Mouse (Mus musculus): Measurements from ENCODE around the gene Mbd3l1. TPM values are rescaled to one million over a fixed set of nuclear protein-coding genes. Genes with fewer than 3 reads are reported as not detected.

The Mbd3l1 gene
- polyA plus RNA-seq, 1 experiment from 2014 or later: not detected

GRCm38 (mm10) chr9:18508098-18508497, 29.9 kb downstream of the Mbd3l1 start:
- Histone ChIP-seq H3K9me3 (ENCODE audit: low read depth, low read length) (no peaks in the 10 kb centered on the region), H3K4me1 (ENCODE audit: insufficient read depth) (no peaks in the 10 kb centered on the region), H3K27ac (ENCODE audit: low read depth) (no peak overlapping the region), H3K9ac (no peak overlapping the region), H3K36me3 (ENCODE audit: insufficient read depth) (no peaks in the 10 kb centered on the region), H3K4me3 (ENCODE audit: low read depth, low read length) (no peak overlapping the region), H3K27me3 (ENCODE audit: insufficient read depth, low read length) (no peaks in the 10 kb centered on the region), H3K4me2 (no peak overlapping the region)
- ATAC-seq (ENCODE audit: insufficient read depth) (no peak), DNase-seq (peak; percentile 3)
- no peak for TF ChIP-seq CTCF (IDR thresholded peaks at IDR 0.05; ENCODE audit: low read depth)
- WGBS: 51% methylated on average over 2 of the region's 2 CpGs

Small RNA genes lying within 50 kb of the gene (microRNA-seq; reads per million reads assigned to microRNA genes)
- gene Gm22854 (ENCODE audit: borderline number of aligned reads): not detected

Other genes starting within 250 kb of the Mbd3l1 start
- gene Chordc1, start 186.2 kb upstream of the Mbd3l1 start, polyA plus RNA-seq (2014; fragmentation: Nextera tagmentation; extraction: Ambion mirVana): 109 and 113 TPM in 2 replicates
- 5.9 and 7.1 TPM in 2 replicates for gene Naalad2, start 75.4 kb upstream of the Mbd3l1 start, polyA plus RNA-seq (2014; fragmentation: Nextera tagmentation; extraction: Ambion mirVana)
- gene Ubtfl1, start 73.9 kb upstream of the Mbd3l1 start, polyA plus RNA-seq (2014; fragmentation: Nextera tagmentation; extraction: Ambion mirVana): not detected in 2 replicates
- not detected in 2 replicates for gene Mbd3l2, start 47.7 kb upstream of the Mbd3l1 start, polyA plus RNA-seq (2014; fragmentation: Nextera tagmentation; extraction: Ambion mirVana)
- 7.0 and 8.0 TPM in 2 replicates for gene Zfp558, start 91 bp upstream of the Mbd3l1 start, polyA plus RNA-seq (2014; fragmentation: Nextera tagmentation; extraction: Ambion mirVana)
- gene Muc16, start 196.2 kb downstream of the Mbd3l1 start, polyA plus RNA-seq (2014; fragmentation: Nextera tagmentation; extraction: Ambion mirVana): 1.4 and 1.7 TPM in 2 replicates

All from lung, embryonic 14.5 days (tissue).